Mouse (Mus musculus) hindbrain, postnatal 0 days (tissue): ENCODE measurements around the gene 1700016D06Rik. TPM values are rescaled to one million over a fixed set of nuclear protein-coding genes. Genes with fewer than 3 reads are reported as not detected.
A peak's percentile ranks its signal among the peaks of the same experiment; 100 is the strongest.

Experiments used
- ATAC-seq: fragments of 200-750 bp; cut with Nextera tagmentation; 2 replicates; pipeline ENCODE4 v1.8.0; 2017; ENCODE audit warnings: mild to moderate bottlenecking, moderate TSS enrichment, moderate library complexity
- DNase-seq: peaks from one replicate; pipeline ENCODE4 v3.0.0-alpha.2; 2015; ENCODE audit warnings: low spot score
- H3K27ac ChIP-seq: fragments of 300-500 bp; sonication (generic); 2 replicates; pipeline ENCODE4 v1.5.1; 2014; ENCODE audit warnings: mild to moderate bottlenecking
- H3K27me3 ChIP-seq: fragments of 300-500 bp; sonication (generic); 2 replicates; pipeline ENCODE4 v1.6.1; 2014; ENCODE audit warnings: low read length, mixed read lengths; ENCODE audit not compliant: insufficient read depth
- H3K36me3 ChIP-seq: fragments of 300-500 bp; sonication (generic); 2 replicates; pipeline ENCODE4 v1.6.1; 2014; ENCODE audit warnings: low read length, mixed read lengths; ENCODE audit not compliant: insufficient read depth
- H3K4me1 ChIP-seq: fragments of 300-500 bp; sonication (generic); 2 replicates; pipeline ENCODE4 v1.6.1; 2014; ENCODE audit warnings: antibody characterized with exemption, low read length, mixed read lengths; ENCODE audit not compliant: insufficient read depth
- H3K4me2 ChIP-seq: fragments of 300-500 bp; sonication (generic); 2 replicates; pipeline ENCODE4 v1.6.1; 2014; ENCODE audit warnings: low read depth, mild to moderate bottlenecking, low read length, moderate library complexity, mixed read lengths
- H3K4me3 ChIP-seq: fragments of 300-500 bp; sonication (generic); 2 replicates; pipeline ENCODE4 v1.5.1; 2014; ENCODE audit warnings: low read length
- H3K9ac ChIP-seq: fragments of 300-500 bp; sonication (generic); replicated peaks from 2 replicates; pipeline ENCODE4 v1.6.1; 2014; ENCODE audit warnings: mild to moderate bottlenecking, low read length, moderate library complexity, mixed read lengths
- H3K9me3 ChIP-seq: fragments of 300-500 bp; sonication (generic); 2 replicates; pipeline ENCODE4 v1.6.1; 2016; ENCODE audit warnings: low read length, mixed read lengths
- CTCF ChIP-seq: IDR thresholded peaks from 2 replicates; pipeline ENCODE4 v1.5.1; 2016; ENCODE audit warnings: antibody characterized with exemption, control low read depth, low read depth
- WGBS: fragments of 180-500 bp; shearing (Covaris S2); extraction: QIAGEN DNeasy Blood & Tissue Kit; methylation state at CpG from one replicate; pipeline ENCODE4 v1.1.7; 2014; 5-methylcytosine and 5-hydroxymethylcytosine counted together
- polyA plus RNA-seq: library from polyadenylated mRNA; unstranded; fragments of >200 nt; fragmentation: Nextera tagmentation; extraction: Ambion mirVana; gene quantifications from 2 replicates; pipeline ENCODE4 v1.2.1, GENCODE M21; 2015
- total RNA-seq: library from RNA; depleted of rRNA; stranded (reverse); fragments of >200 nt; gene quantifications from 2 replicates; pipeline ENCODE4 v1.2.3, GENCODE M21; 2014

Gene 1700016D06Rik
- total and polyA plus RNA-seq, 2 experiments from 2014 or later: not detected

DNA sequence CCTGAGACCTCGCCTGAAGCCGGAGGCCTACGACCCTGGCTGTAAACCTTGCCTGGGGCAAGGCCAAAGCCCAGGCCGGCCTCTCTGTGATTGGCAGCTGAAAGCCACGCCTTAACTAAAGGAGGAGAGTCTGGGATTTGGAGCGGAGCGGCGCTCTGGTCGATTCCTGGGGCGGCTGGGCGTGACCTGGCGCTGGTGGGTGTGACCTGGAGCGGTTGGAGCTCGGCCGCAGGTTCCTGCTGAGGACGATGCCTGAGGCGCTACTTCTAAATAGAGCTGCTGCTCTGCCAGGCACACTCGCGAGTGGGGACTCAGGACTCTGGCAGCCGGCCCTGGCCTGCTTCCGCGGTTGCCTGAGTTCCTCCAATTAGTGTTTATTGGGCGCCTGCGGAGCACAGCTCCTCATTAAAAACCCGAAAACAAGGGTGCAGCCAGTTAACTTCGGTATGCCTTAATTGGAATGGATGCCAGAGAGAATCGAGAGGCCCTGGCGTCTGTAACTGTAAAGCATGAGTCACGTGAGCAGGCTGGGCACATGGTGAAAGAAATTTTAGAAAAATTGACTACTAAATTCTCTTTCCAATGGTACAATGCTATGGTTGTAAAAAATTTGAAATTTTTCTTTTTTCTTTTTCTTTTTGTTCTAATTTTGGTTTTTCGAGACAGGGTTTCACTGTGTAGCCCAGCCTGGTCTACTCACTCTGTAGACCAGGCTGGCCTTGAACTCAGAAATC, 64.4 kb downstream of the 1700016D06Rik start:
- no peaks in the 10 kb centered on the region for H3K36me3 ChIP-seq
- peak overlapping the region; percentile 91; the same call in 1 of the 2 replicates for H3K9ac ChIP-seq
- peak; percentile 84 for DNase-seq
- H3K4me3 ChIP-seq: peak overlapping the region; percentile 83
- peaks cover 6% of the 10 kb centered on the region for H3K4me1 ChIP-seq
- peak overlapping the region; percentile 96 for H3K27ac ChIP-seq
- no peak for TF ChIP-seq CTCF
- WGBS: 4% methylated on average over 30 of the region's 30 CpGs
- no peaks in the 10 kb centered on the region for H3K27me3 ChIP-seq
- peak; percentile 39 for ATAC-seq
- no peaks in the 10 kb centered on the region; the same call in 1 of the 2 replicates for H3K9me3 ChIP-seq
- peak overlapping the region; percentile 95 for H3K4me2 ChIP-seq

DNA sequence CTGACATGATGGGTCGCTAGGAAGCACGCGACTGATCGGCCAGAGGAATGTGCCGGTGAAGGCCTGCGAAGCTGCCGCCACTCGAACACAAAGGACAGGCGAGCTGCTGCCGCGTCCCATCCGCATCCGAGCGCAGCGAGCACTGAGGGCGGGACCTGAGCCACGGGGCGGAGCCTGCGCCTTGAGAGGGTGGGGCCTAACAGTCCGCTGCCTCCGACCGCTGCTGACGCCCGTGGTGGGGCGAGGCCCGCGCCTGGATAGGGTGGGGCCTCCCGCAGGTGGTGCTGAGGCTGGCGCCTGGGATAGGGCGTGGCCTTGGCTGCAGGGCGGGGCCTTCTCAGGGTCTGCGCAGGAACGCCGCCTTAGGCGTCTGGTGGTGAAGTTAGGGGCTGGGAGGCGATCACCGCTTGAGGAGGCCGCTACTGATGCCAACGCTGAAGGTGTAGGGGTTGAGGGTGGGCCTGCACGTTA, 65.2 kb downstream of the 1700016D06Rik start, which contains the start of gene Ankrd10:
Gene Ankrd10, minus strand, starts transcription at position 147 of the 471 bp plus-strand sequence.
- ATAC-seq (peak; percentile 92), DNase-seq (peak; percentile 96)
- Histone ChIP-seq H3K4me1 (peaks cover 6% of the 10 kb centered on the region), H3K36me3 (peaks cover 5% of the 10 kb centered on the region), H3K27ac (peak within 1 kb of the TSS; percentile 96), H3K27me3 (no peaks in the 10 kb centered on the region), H3K9me3 (no peaks in the 10 kb centered on the region), H3K4me3 (peak within 1 kb of the TSS; percentile 83), H3K4me2 (peak within 1 kb of the TSS; percentile 95), H3K9ac (peak within 1 kb of the TSS; percentile 91)
- WGBS: under 1% methylated on average over 40 of the region's 40 CpGs
- TF ChIP-seq CTCF: 0 out of 2 replicates have a peak, but pooled peaks have one; percentile 12

DNA sequence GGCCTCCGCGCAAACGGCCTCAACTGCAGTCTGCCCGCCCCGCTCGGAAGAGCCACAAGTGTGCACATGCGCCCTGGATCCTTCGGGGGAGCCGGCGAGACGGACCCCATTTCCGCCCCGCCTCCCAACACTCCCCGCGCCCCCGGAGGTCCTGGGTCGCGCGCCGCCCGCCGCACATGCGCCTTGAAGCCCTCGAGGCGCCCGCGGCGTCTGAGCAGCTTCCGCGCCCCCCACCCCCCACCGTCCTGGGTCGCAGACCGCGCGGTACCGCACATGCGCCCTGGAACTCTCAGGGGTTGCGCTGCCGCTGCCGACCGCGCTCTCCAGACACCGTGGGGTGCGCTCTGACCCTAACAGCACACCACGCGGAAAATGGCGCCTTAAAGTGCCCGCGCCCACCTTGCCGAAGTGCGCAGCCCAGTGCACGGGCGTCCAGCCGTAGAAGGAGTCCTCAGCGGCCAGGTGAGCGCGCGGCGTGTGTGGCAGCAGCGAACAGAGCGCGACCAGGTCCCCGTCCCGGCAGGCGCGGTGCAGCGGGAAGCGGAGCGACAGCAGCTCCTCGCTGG, 65.8 kb downstream of the 1700016D06Rik start:
- TF ChIP-seq CTCF: no peak
- Histone ChIP-seq H3K4me1 (peaks cover 6% of the 10 kb centered on the region), H3K9ac (peak overlapping the region; percentile 91), H3K27ac (peak overlapping the region; percentile 96), H3K4me2 (peak overlapping the region; percentile 95), H3K36me3 (peaks cover 11% of the 10 kb centered on the region), H3K9me3 (no peaks in the 10 kb centered on the region), H3K4me3 (peak overlapping the region; percentile 83), H3K27me3 (no peaks in the 10 kb centered on the region)
- DNase-seq (peak; percentile 97), ATAC-seq (peak; percentile 86)
- WGBS: under 1% methylated on average over 64 of the region's 70 CpGs

DNA sequence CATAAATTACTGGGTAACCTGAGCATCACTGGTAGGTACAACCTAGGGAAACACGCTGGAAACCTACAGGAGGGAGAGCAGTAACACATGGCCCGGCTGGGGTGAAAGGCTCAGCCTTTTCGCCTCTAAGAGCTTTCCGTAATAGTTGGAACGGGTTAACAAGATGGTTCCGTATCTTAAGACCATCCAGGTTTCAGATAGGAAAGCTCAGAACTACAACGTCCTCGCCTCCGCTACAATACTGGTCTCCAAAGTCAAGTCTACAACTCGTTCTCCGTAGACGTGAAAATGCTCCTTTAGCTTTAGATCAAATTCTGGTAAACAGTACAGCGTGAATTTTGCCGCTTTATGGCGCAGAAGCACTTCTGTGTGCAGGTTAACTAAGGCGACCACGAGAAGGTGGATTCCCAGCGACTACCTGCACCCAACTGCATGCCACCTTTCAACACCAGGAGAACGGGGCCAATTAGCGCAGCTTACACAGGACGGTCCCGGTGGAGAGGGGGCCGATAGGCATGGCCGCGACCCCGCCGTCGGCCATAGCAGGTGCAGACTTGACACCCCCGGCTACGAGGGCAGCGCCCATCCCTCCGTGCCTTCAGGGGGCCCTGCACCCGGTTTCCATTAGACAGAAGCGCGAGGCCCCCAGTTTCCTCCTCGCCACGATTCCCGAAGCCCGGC, 66.4 kb downstream of the 1700016D06Rik start:
- Histone ChIP-seq H3K4me2 (peak overlapping the region; percentile 95), H3K9me3 (no peaks in the 10 kb centered on the region), H3K4me1 (peaks cover 6% of the 10 kb centered on the region), H3K27ac (peak overlapping the region; percentile 96; the same call in 1 of the 2 replicates), H3K9ac (peak overlapping the region; percentile 91), H3K4me3 (peak overlapping the region; percentile 83), H3K36me3 (peaks cover 13% of the 10 kb centered on the region), H3K27me3 (no peaks in the 10 kb centered on the region)
- peak; percentile 8 for DNase-seq
- ATAC-seq: peak; percentile 16
- under 1% methylated on average over 34 of the region's 39 CpGs for WGBS
- TF ChIP-seq CTCF: peak; percentile 20

DNA sequence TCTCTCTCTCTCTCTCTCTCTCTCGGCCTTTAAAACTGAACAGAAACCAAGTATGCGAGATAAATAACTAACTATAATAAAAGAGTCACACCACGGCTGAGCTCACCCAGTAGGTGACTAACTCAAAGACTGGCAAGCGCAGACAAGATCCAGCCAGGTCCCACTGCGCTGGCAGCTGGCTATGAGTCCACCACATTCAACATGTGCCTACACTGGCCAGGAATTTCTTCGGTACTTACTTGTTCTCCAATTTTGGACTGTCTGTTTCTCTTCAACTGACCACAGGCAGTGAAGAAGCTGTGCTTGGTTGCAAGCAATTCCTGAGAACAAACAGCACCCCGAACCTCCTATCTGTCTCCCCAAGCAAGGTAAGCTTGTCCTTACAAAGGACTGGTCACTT, 67.4 kb downstream of the 1700016D06Rik start:
- Histone ChIP-seq H3K9me3 (no peaks in the 10 kb centered on the region), H3K27ac (no peak overlapping the region), H3K4me1 (peaks cover 6% of the 10 kb centered on the region), H3K4me3 (peak overlapping the region; percentile 83), H3K4me2 (peak overlapping the region; percentile 95), H3K9ac (no peak overlapping the region), H3K36me3 (peaks cover 16% of the 10 kb centered on the region), H3K27me3 (no peaks in the 10 kb centered on the region)
- 43% methylated on average over 7 of the region's 7 CpGs for WGBS
- TF ChIP-seq CTCF: no peak
- ATAC-seq (no peak), DNase-seq (peak; percentile 18)

DNA sequence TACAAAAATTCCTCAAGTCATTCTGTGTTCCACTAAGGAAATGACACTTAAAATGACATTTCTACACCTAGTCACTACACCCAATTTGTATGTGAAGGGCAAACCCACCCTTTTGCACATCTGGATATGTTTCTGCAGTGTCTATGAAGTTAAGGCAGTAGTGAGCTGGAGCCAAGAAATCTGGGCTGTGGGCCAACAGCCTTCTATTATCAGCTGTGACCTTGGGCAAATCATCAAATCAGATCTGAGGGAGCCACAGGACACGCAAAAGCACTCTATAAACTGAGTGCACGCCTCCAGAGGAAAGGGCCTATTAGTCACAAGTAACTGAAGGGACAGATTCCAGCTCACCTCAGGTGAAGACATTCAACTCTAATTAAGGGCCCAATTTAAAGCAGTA, 68.5 kb downstream of the 1700016D06Rik start:
- no peak for ATAC-seq
- peaks cover 19% of the 10 kb centered on the region for H3K36me3 ChIP-seq
- peaks cover 6% of the 10 kb centered on the region for H3K4me1 ChIP-seq
- no peak overlapping the region for H3K27ac ChIP-seq
- no peaks in the 10 kb centered on the region for H3K9me3 ChIP-seq
- no peak overlapping the region for H3K9ac ChIP-seq
- H3K4me3 ChIP-seq: no peak overlapping the region
- peak; percentile 33 for DNase-seq
- peak overlapping the region; percentile 95 for H3K4me2 ChIP-seq
- no peak for TF ChIP-seq CTCF
- H3K27me3 ChIP-seq: no peaks in the 10 kb centered on the region
- 22% methylated on average over 2 of the region's 2 CpGs for WGBS
